Mouse (Mus musculus): Measurements from ENCODE around the gene Grk5. TPM values are rescaled to one million over a fixed set of nuclear protein-coding genes. Genes with fewer than 3 reads are reported as not detected.
A peak's percentile ranks its signal among the peaks of the same experiment; 100 is the strongest.

Gene Grk5
- total RNA-seq, 4 experiments from 2014 or later, result 21.4 to 45.5 (median 35.8) TPM

GRCm38 (mm10) chr19:60973508-60973907 is 84.0 kb downstream of the Grk5 start:
- DNase-seq (ENCODE audit: low spot score), result no peak

- no peak for DNase-seq (ENCODE audit: low spot score)
Measured at GRCm38 (mm10) chr19:60979581-60979980, 90.0 kb downstream of the Grk5 start.

GRCm38 (mm10) chr19:60981391-60981790 is 91.8 kb downstream of the Grk5 start:
- DNase-seq (ENCODE audit: low spot score), result no peak

- no peak for DNase-seq (ENCODE audit: low spot score)
Measured at GRCm38 (mm10) chr19:60981894-60982293, 92.3 kb downstream of the Grk5 start.

- no peak for DNase-seq (ENCODE audit: low spot score)
Measured at GRCm38 (mm10) chr19:60989766-60990165, 100.2 kb downstream of the Grk5 start.

GRCm38 (mm10) chr19:60994214-60994613 is 104.7 kb downstream of the Grk5 start:
- peak; percentile 40 for DNase-seq (ENCODE audit: low spot score)

- no peak for DNase-seq (ENCODE audit: low spot score)
Measured at GRCm38 (mm10) chr19:60994845-60995244, 105.3 kb downstream of the Grk5 start.

- DNase-seq (ENCODE audit: low spot score), result peak; percentile 37
Measured at GRCm38 (mm10) chr19:60997784-60998183, 108.2 kb downstream of the Grk5 start.

- DNase-seq (ENCODE audit: low spot score), result no peak
Measured at GRCm38 (mm10) chr19:60999652-61000051, 110.1 kb downstream of the Grk5 start.

GRCm38 (mm10) chr19:61000958-61001357 is 111.4 kb downstream of the Grk5 start:
- DNase-seq (ENCODE audit: low spot score), result no peak

- DNase-seq (ENCODE audit: low spot score), result peak; percentile 31
Measured at GRCm38 (mm10) chr19:61009266-61009665, 119.7 kb downstream of the Grk5 start.

GRCm38 (mm10) chr19:61017477-61018266 is 128.1 kb downstream of the Grk5 start:
- DNase-seq (ENCODE audit: low spot score), result no peak

- peak; percentile 27 for DNase-seq (ENCODE audit: low spot score)
Measured at GRCm38 (mm10) chr19:61021502-61021901, 132.0 kb downstream of the Grk5 start.

- DNase-seq (ENCODE audit: low spot score), result peak; percentile 30
Measured at GRCm38 (mm10) chr19:61021939-61022566, 132.5 kb downstream of the Grk5 start.

GRCm38 (mm10) chr19:61031570-61031969 is 142.0 kb downstream of the Grk5 start:
- DNase-seq (ENCODE audit: low spot score), result no peak

GRCm38 (mm10) chr19:61039151-61039550 is 149.6 kb downstream of the Grk5 start:
- no peak for DNase-seq (ENCODE audit: low spot score)

GRCm38 (mm10) chr19:61048646-61049045 is 159.1 kb downstream of the Grk5 start:
- no peak for DNase-seq (ENCODE audit: low spot score)

- no peak for DNase-seq (ENCODE audit: low spot score)
Measured at GRCm38 (mm10) chr19:61049413-61049812, 159.9 kb downstream of the Grk5 start.

GRCm38 (mm10) chr19:61051151-61051550 is 161.6 kb downstream of the Grk5 start:
- DNase-seq (ENCODE audit: low spot score), result no peak

- no peak for DNase-seq (ENCODE audit: low spot score)
Measured at GRCm38 (mm10) chr19:61052008-61052407, 162.5 kb downstream of the Grk5 start.

- no peak for DNase-seq (ENCODE audit: low spot score)
Measured at GRCm38 (mm10) chr19:61052786-61053185, 163.2 kb downstream of the Grk5 start.

- no peak for DNase-seq (ENCODE audit: low spot score)
Measured at GRCm38 (mm10) chr19:61056783-61057410, 167.3 kb downstream of the Grk5 start.

GRCm38 (mm10) chr19:61057581-61057980 is 168.0 kb downstream of the Grk5 start:
- DNase-seq (ENCODE audit: low spot score), result peak; percentile 50
